Mouse (Mus musculus) left cerebral cortex, postnatal 10 days (tissue): ENCODE data around the gene Taf15. TPM values are rescaled to one million over a fixed set of nuclear protein-coding genes. Genes with fewer than 3 reads are reported as not detected.
"Not testable (repeated sequence)": the region's sequence is repeated elsewhere in the genome, so short reads cannot be mapped to it uniquely, and the experiment has no call there.

Experiments
- DNase-seq, 2 experiments: peaks; one replicate each; pipeline ENCODE4 v3.0.0; 2021 to 2022; ENCODE audit warnings: low spot score in 2 of 2, mixed read lengths in 1 of 2; ENCODE audit errors: extremely low spot score in 1 of 2
- intact Hi-C: fragments of 180-260 bp; cut with DNase I; formaldehyde crosslinking; loops from one replicate; pipeline ENCODE4 v1.15.1; 2025
- total RNA-seq, 2 experiments: library from RNA; stranded (reverse); gene quantifications; 2 replicates each; pipeline ENCODE4 v1.2.3; 2021

Gene Taf15
- total RNA-seq, 2 experiments from 2014 or later, result 68.8 to 71.9 TPM

- peak in 1 of 2 experiments; percentile 34 for DNase-seq
- intact Hi-C loops, result no loop called here
Measured at GRCm38 (mm10) chr11:83529024-83529423, 56.1 kb downstream of the Taf15 start.

- peak in 1 of 2 experiments; percentile 25 for DNase-seq
- intact Hi-C loops, result no loop called here
Measured at GRCm38 (mm10) chr11:83530360-83530759, 57.5 kb downstream of the Taf15 start, which contains the start of gene Ccl5. Gene Ccl5, minus strand, starts transcription at chr11:83530518.

- intact Hi-C loops, result no loop called here
- no peak for DNase-seq
Measured at GRCm38 (mm10) chr11:83533192-83533591, 60.3 kb downstream of the Taf15 start.

GRCm38 (mm10) chr11:83534143-83534542 is 61.3 kb downstream of the Taf15 start:
- no peak for DNase-seq
- intact Hi-C loops, result no loop called here

- peak; percentile 79 for DNase-seq
- intact Hi-C loops, result no loop called here
Measured at GRCm38 (mm10) chr11:83534609-83535423, 61.9 kb downstream of the Taf15 start.

- DNase-seq, result no peak
- intact Hi-C loops, result no loop called here
Measured at GRCm38 (mm10) chr11:83536831-83537230, 63.9 kb downstream of the Taf15 start.

- intact Hi-C loops, result no loop called here
- no peak for DNase-seq
Measured at GRCm38 (mm10) chr11:83538705-83539314, 65.9 kb downstream of the Taf15 start.

- DNase-seq, result no peak
- intact Hi-C loops, result no loop called here
Measured at GRCm38 (mm10) chr11:83540931-83541330, 68.0 kb downstream of the Taf15 start.

GRCm38 (mm10) chr11:83541415-83541814 is 68.5 kb downstream of the Taf15 start:
- intact Hi-C loops, result no loop called here
- no peak for DNase-seq

GRCm38 (mm10) chr11:83544214-83544613 is 71.3 kb downstream of the Taf15 start:
- intact Hi-C loops, result no loop called here
- DNase-seq, result no peak

GRCm38 (mm10) chr11:83550186-83550632 is 77.3 kb downstream of the Taf15 start:
- DNase-seq, result no peak
- intact Hi-C loops, result no loop called here

GRCm38 (mm10) chr11:83551037-83551436 is 78.2 kb downstream of the Taf15 start:
- DNase-seq, intact Hi-C loops: not testable (repeated sequence)

- intact Hi-C loops, result no loop called here
- no peak for DNase-seq
Measured at GRCm38 (mm10) chr11:83551668-83552067, 78.8 kb downstream of the Taf15 start.

Other genes starting within 250 kb of the Taf15 start
- under 1 TPM in 1 of 2 experiments, not detected in 1; 0.11 TPM for gene Slfn14, start 186.4 kb upstream of the Taf15 start, total RNA-seq
- 100 to 1,000 TPM; 326 to 342 TPM for gene Ap2b1, start 174.1 kb upstream of the Taf15 start, total RNA-seq
- 10 to 100 TPM in 1 of 2 experiments, 1 to 10 TPM in 1; 7.2 to 11.8 TPM for gene Pex12, start 170.5 kb upstream of the Taf15 start, total RNA-seq
- gene Rasl10b, start 63.9 kb upstream of the Taf15 start, total RNA-seq, result 100 to 1,000 TPM; 191 to 201 TPM
- under 1 TPM in 1 of 2 experiments, not detected in 1; 0.18 TPM for gene Gas2l2, start 43.6 kb upstream of the Taf15 start, total RNA-seq
- not detected for gene 1700020L24Rik, start 35.4 kb upstream of the Taf15 start, total RNA-seq
- 1 to 10 TPM; 3.4 to 4.0 TPM for gene Mmp28, start 10.0 kb upstream of the Taf15 start, total RNA-seq
- not detected for gene Heatr9, start 49.1 kb downstream of the Taf15 start, total RNA-seq
- not detected for gene Ccl5, start 57.4 kb downstream of the Taf15 start, total RNA-seq
- 1 to 10 TPM; 1.5 to 3.6 TPM for gene Ccl9, start 105.5 kb downstream of the Taf15 start, total RNA-seq
- gene Ccl6, start 120.0 kb downstream of the Taf15 start, total RNA-seq, result 1 to 10 TPM in 1 of 2 experiments, under 1 TPM in 1; 0.97 to 1.6 TPM
- not detected for gene Rpl9-ps1, start 172.5 kb downstream of the Taf15 start, total RNA-seq
- under 1 TPM in 1 of 2 experiments, not detected in 1; 0.81 TPM for gene Ccl3, start 176.3 kb downstream of the Taf15 start, total RNA-seq
- not detected for gene Ccl4, start 189.5 kb downstream of the Taf15 start, total RNA-seq
- gene Wfdc17, start 230.9 kb downstream of the Taf15 start, total RNA-seq, result not detected
- 1 to 10 TPM in 1 of 2 experiments, under 1 TPM in 1; 0.75 to 1.3 TPM for gene Wfdc18, start 235.9 kb downstream of the Taf15 start, total RNA-seq